Mouse (Mus musculus) thymus, adult 18-20 months (tissue): ENCODE data around the gene Gm21969.

ENCODE experiments used
- DNase-seq, 2 experiments: peaks; one replicate each; pipeline ENCODE4 v3.0.0; 2022; ENCODE audit warnings: mixed read lengths in 2 of 2

Gene Gm21969

DNA sequence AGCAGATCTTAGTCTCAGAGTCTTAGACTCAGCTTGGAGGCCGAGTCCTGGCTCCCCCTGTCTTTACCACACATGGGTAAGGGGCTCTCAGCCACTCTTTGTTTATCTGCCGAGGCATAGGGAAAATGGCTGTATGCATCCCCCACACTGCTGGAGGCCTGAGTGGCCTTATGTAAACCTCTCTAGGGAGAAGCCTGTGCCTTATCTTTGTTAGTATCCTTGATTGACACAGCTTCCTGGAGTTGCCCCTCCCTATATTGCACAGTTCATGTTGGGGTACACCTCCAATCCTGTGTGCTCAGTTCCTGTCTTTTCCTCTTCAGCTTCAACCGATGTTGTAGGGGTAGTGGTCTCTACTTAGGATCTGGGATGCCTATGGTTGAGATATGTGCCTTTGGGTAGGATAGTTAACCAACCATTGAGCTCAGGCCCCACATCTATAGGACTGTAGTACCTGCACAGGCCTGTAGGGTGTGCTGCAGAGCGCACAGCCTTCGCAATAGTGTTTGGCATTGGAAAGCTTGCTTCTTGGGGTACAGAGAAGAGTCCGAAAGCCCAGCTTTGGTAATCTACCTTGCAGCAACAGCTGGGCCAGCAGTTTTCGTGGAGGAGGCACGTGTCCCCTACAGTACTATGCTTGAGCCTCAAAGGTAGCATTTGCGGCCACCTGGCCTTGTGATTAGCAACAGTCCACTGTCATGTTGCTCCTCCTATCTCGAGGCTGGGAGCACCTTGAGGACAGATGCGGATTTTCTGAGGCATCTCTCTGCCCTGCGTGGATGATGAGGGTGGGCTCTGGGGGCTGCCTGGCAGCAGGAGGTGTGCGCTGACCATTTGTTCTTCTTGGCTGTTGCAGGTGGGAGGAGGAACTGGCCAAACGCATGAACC, at the start of gene Gm21969:
Gene Gm21969 (plus strand): TSS at position 830 of the 888 bp plus-strand sequence.
- DNase-seq = no peak

DNA sequence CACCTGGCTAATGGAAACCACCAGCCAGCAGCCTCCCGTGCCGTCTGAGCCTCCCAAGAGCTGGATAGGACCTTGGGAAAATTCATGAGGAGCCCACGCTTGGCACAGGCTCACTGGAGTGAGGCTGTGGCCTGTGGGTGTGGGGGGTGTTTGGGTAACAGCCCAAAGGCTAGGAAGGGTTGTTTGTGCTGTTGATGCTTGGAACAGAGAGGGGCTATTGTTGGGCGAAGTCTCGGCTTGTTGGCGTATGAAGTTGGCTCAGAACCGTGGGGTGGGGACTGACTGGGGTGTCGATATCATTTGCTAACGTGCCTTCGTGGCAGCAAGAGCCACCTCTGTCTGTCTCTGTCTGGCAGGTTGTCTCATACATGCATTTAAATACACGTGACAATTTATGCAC, 47.8 kb upstream of the Gm21969 start:
- no peak for DNase-seq

DNA sequence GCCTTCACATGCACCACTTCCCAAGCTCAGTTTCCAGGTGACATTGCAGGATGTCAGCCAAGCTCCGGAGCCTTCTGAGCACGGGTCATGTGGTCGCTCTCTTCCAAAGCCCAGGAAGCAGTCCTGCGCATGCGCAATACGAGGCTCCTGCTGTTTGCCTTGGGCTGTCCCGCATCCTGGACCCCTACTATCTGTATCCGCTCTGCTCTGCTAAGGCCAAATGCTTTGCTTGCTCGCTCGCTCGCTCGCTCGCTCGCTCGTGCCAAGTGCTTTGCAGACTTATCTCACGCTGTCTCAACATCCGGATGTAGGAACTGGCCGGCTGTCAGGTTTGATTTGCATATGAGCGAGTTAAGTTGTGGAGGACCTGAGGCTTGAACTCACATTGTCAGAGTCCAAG, 47.0 kb upstream of the Gm21969 start:
- no peak for DNase-seq

DNA sequence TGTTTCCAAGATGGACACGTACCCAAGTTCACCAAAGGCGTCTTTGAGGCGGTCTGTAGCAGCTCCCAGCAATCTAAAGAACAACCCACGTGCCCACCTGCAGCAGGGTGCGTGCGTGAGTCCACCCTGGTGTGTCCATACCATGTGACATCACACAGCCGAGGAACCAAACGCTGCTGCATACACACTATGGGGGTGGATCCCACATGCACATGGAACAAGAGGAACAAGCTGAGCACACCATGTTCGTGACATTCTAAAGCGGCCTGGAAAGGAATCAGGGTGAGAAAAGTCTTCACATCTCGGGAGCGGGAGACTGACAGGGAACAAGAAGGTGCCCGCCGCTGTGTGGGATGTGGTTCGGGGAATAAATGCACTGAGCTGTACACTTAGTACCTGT, 34.6 kb upstream of the Gm21969 start:
- no peak for DNase-seq

DNA sequence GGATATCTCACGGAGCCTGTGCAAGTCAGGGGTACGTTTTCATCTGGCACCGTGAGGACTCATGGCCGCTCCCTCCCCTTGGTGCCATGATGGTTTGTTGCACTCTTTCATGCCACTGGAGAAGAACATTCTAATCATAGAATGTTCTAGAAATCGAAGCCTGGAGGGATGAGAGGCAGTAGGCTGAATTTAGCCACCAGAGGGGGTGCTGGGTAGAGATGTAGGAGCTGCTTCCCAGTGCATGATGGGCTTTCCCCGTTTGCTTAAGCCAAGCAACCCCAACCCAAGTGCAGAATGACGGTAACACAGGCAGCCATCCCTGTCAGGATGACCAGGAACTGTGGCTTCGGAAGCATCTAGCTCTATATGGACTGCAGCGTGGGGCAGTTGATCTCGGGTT, 32.2 kb upstream of the Gm21969 start:
- no peak for DNase-seq

DNA sequence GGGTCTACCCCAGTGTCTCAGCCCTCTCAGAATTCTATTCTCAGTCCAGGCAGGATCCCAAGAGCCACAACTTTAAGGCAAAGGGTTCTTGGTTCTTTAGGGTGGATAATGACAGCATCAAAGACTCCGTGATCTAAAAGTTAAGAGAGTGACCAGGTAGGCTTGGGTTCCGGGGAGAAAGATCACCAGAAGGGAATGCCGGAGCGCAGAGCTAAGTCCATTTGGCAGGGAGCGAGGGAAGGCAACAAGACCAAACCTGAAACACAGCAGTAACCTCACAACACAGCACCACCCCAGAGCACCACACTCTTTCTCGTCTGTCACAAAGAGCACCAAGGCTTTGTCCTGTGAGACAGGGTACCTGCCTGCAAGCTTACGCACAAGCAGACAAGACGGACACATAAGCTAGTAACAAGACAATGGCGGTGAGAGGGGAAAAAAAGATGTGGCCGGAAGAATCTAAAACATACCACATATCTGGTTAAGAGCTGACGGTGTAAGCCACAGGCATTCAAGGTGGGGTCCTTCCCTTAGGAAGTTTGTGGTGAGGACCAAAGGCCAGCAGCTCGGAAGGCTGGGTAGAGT, 30.0 kb upstream of the Gm21969 start:
- DNase-seq = no peak

DNA sequence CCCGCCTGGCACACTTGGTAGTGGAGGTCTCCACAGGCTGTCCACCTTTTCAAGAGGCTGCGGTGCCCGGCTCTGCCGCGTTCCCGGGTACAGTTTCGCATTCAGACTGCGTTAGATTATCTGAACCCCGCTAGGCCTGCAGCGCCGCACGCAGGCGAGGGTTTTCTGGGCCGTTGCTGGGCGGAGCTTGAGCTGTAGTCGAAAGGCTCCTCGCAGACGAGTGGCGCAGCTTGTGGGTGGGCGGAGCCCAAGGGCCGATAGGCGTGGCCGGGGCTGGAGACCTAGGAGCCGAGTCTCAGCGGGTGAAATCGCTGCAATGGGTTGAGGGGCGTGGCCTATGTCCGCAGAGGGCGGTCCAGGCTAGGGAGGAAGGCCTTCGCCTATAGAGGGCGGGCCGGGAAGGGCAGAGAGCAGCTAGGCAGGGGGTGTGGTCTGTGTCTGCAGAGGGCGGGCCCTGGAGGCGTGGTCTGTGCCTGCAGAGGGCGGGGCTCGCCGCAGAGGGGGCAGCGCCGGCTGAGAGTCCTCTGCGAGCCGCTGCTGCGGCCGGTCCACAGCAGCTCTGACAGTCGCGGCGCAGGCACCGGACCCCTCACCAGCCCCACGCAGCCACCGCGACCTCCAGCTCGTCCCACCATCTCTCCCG, 28.7 kb upstream of the Gm21969 start:
- peak; percentile 98 for DNase-seq

DNA sequence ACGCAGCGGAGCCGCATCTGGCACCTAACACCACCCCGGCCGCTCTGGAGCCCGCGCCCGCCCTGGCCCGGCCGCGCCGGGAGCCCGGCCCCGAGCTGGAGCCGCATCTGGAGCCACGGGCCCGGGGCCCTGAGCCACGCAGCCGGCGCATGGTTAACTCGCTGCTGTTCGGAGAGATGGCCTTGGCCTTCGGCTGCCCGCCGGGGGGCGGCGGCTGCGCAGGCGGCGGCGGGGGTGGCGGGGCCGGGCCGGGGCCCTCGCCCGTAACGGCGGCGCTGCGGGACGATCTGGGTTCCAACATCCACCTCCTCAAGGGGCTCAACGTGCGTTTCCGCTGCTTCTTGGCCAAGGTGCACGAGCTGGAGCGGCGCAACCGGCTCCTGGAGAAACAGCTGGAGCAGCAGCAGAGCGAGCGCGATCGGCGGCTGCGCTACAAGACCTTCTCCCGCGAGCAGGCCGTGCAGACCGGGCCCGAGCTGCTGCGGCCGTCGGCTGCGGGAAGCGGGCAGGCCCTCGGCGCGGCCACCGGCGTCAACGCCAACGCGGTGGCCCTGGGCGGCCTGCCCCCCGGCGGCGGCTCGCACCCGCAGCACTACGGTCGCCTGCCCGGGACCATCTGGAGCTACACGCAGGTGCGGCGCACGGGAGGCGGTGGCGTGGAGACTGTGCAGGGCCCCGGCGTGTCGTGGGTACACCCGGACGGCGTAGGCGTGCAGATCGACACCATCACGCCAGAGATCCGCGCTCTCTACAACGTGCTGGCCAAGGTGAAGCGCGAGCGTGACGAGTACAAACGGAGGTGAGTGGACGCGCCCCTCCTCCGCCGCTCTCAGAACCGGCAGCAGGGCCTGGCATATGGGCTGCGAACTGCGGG, 27.9 kb upstream of the Gm21969 start:
- DNase-seq = peak; percentile 45

DNA sequence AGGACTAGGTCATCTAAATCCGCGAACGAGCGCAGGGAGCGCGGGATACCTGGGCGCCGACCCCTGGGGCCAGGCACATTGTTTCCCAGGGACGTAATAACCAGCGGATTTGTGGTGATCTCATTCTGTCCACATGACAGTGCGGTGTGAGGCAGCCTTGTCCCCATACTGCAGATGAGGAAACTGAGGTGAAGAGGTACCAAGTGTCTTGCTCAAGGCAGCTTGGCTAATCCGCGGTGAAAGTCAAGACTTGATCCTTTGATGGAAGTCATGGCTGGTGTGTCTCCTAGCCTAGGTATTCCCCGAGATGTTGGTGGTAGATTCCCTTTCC, 27.3 kb upstream of the Gm21969 start:
- no peak for DNase-seq

DNA sequence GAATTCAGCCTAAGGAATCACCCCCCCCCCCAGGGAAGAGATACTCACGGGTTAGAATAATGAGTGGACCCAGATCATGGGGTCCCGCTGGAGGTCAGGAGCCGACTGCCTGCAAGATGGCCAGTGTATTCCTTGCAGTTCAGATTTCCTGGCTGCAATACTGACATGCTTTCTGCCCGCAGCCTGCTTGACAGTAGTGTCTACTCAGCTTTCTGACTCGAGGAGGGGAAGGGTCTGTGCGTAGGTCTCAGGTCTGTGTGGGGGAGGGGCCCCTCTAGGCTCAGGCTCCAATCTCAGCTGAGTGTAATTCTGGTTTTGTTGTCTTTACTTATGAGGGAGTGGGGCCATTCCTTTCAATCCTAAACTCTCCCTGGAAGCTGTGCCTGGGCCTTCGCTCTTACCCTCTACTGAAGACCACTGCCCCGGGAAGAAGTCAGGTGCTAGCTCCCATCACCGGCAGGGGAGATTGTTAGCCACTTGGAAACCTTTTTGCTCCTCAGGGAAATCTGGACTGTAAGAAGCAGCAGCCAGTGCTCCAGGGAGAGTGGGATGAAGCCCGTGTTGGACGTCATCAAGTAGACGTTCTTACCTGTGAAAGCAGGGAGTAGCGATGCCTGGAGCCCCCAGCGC, 26.6 kb upstream of the Gm21969 start:
- DNase-seq = no peak

DNA sequence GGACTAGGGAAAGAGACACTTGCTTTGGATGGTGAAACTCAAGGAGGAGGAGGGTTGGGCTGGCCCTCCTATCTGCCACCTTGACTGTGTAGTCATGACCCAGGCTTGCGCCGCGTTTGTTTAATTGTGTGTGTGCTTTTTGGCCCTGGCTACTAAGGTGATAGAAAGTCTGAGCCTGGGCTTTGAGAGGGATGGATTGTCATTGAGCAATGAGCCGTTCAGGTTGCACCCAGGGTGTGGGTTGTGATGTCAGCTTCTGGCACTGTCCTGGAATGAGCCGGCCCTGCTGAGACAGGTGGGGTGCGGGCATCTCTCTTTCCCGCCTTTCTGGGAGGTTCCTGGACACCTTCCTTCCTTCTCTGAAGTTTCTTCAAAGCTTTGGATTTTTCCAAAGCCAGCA, 26.0 kb upstream of the Gm21969 start:
- DNase-seq = no peak

DNA sequence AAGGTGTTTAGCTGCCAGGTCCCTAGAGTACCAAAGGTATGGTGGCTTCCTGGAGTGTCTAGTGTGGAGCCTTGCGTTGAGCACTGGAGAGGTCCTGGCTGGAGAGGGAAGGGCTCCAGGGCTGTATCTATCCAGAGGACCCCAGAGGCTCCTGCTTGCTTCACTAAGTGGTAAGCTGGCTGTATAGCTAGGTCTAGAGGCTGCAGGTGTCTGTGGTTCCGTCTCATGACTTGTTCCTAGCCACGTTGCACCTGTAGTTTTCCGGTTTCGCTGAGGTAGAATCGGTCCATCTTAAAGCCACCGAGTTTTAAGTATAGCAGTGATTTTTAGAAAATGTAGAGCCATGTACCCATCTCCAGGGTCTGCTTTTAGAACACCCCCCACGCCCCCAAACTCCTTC, 24.6 kb upstream of the Gm21969 start:
- no peak for DNase-seq

DNA sequence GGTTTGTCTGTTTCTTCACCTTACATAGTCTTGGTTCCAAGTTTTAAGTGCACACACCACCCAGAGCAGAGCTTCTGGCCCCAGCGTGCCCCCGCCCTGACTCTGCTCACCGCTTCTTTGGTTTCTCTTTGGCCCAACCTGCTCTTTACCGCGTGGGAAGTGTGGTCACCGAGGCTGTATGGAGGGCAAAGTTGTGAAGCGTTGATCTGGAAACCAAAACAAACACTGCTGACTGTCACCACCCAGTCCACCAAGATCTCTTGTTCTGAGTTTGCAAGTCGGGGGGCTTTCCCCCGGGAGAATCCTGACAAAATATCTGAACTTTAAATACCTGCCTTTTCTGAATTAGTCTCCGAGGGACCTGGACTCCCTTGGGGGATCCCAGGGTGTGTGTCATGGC, 24.0 kb upstream of the Gm21969 start:
- DNase-seq = no peak

DNA sequence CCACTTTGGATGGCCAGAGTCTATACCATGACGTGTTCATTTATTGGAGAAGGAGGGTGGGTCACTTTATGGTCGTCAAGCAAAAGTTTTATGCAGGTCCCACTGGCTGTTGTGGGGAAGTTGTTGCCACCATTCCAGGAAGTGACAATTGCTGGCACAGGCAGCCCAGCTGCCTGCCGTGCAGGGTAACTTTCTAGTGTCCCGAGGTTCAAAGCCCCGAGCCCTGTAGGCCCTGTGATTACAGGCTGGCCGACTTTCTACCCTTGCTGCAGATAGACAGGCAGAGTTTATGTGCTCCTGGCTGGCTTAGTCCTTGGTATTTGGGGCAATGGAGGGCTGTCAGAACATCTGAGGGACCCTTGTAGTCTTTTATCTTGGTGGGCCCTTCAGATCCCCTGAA, 23.5 kb upstream of the Gm21969 start:
- DNase-seq = no peak

DNA sequence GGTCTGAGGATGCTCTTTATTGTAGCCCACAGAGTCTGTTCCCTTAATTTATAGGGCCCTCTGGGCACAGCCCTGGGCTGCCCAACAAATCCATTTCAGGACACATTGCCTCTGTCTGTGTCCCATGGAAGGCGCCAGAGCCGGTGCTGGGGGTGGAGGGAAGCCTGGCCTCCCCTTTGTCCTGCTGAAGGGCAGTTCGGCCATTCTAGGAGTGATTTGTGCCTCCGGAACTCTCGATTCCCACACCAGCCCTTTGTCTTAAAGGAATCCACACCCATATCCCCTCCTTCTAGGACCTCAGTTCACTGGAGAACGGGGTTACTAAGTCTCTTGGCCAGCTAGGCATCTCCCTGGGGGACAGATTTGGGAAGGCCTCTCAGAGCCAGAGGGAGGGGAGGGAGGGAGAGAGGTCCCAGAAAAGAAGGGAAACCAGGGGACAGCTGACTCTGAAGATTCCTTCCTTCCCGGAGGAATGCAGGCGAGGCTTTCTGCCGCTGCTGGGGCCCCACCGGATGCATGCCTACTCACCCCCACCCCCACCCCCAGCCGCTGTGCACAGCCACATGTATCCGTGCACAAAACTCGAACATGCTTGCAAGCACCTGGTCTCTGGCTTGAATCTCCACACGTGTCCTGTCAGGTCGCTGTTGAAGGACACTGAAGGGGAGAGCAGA, 22.2 kb upstream of the Gm21969 start:
- no peak for DNase-seq

DNA sequence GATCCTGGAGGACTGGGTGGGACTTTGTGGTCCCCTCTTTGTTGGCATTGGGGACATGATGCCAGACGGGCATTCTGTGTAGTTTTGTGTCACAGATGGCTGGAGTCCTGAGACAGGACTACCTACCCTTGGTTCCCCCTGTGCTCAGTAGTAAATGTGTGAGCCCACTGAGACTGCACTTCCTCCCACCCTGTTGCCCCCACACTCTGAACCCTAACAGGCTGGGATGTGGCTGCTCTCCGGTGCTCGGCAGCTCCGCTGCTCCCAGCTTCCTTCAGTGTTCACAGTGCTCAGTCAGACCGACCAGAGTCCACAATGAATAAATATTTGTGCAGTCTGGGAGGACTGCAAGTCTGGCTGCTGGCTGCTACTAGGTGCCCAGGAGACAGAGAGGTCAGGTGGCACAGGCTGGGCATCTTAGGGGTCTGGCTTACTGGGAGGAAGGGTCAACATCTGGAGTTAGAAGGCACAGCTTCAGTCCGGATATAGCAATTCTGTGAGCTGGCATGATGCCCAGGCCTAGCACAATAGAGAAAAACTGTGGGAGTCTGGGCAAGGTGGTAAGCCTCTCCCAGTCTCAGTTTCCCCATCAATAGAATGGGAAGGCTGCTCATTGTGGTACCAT, 21.4 kb upstream of the Gm21969 start:
- DNase-seq = no peak

DNA sequence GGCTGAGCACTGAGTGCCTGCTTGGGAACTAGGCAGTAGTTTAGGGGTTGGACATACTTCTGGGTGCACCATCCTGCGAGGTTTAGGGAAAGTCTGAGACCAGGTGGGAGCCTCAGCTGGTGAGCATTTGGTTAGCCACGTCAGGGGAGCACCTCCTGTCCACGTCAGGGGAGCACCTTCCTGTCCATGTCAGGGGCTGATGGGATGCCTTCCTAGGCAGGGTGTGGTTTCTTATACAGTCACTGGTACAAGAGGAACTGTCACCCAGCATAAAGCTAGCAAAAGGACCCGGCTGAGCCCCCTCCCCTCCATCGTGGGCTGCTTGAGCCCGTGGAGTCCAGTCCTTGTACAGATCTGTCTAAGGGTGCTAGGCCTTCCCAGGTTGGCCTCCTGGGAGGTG, 20.6 kb upstream of the Gm21969 start:
- no peak for DNase-seq

DNA sequence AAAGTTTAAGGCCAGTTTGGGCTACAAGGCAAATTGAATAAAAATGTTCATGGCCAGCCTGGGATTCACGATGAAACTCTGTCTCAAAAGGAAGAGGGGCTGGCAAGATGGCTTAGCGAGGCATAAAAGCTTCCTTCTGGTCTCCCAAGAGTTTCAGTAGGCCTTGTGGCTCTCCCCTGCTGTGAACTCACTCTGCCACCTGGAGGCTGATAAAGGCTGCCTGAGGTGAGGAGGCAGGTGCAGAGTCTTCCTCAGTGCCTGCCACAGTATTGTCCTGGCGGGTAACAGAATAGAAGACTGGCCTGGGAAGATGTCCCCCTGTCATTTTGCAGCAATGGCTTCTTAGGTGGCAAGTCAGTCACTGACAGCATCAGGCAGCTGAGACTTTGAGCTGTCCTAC, 20.1 kb upstream of the Gm21969 start:
- no peak for DNase-seq

DNA sequence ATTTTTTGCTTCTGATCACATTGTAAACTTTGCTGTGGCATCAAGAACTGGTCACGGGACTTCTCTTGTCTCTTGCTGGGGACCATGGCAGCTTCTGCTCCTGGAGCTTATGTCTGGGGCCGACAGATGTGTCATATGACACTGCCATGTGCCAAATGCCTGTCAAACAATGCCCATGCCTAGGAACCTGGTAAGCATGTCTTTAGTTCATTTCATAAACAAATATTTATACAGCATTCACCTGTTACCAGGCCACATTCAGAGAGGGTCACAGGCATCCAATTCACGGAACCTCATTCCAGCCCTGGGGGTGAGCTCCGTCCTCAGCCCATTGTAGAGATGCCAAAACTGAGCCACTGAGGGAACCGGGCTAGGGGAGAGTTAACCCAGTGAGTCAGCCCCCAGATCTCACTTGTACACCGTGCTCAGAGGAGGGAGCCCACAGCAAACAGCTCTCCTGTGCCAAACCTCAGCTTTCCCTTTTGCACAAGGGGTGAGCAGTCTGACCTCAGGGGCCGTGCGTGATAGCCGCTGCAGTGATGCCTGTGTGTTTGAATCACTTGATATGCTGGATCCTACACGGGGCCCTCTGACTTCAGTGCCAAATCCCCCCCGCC, 19.2 kb upstream of the Gm21969 start:
- no peak for DNase-seq

DNA sequence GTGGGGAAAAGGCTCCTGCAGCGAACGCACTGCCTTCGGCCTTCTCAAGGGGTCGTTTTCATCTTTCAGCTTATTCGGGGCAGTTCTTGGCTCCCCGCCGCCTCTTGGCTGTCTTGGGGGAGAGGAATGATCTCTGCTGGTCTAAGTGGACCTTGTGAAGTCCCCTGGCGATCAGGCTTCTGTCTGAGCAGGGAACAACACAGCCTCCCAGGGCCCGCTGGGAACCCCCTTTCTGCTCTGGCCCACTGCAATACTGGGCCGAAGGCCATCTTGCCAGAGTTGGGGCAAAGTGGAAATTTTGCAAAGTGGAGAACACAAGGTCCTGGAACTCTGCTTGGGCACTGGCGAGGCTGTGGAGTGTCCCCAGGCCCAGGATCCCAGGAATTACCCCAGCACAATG, 18.3 kb upstream of the Gm21969 start:
- DNase-seq = no peak

DNA sequence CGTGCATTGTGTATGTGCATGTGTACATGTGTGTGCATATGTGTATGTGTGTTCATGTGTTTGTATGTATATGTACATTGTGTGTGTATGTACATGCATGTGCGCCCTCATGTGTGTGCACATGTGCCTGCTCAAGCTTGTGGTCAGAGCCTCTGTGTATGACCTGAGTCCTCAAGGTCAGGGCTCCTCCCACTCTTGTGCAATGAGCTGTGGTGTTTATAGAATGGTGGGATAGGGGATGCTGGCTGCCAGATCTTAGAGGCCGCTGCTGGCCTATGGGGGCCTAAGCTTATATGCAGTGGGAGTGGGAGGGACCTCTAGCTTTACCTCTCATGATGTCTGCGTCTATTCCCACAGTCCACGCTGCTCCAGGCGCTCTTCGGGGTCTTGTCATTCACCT, 17.3 kb upstream of the Gm21969 start:
- no peak for DNase-seq
